Mouse (Mus musculus): Measurements from ENCODE around the gene Smyd1.

GRCm38 (mm10) chr6:71212471-71212870 is 109.6 kb downstream of the Smyd1 start:
- TF ChIP-seq GATA1 (IDR thresholded peaks at IDR 0.05; ENCODE audit: low read length) (no peak), TAL1 (IDR thresholded peaks at IDR 0.05; ENCODE audit: low read length) (no peak)
